Mouse (Mus musculus) MEL (cell line): Measurements from ENCODE around the gene Eri3. TPM values are rescaled to one million over a fixed set of nuclear protein-coding genes. Genes with fewer than 3 reads are reported as not detected.

Source experiments
- DNase-seq: peaks from one replicate; pipeline ENCODE4 v3.0.0; 2011; ENCODE audit warnings: low read depth, low spot score
- H3K27ac ChIP-seq: 2 replicates; pipeline ENCODE4 v1.5.1; 2012; ENCODE audit warnings: low read depth, mild to moderate bottlenecking, control low read depth, low read length, moderate library complexity; ENCODE audit not compliant: control insufficient read depth
- H3K27me3 ChIP-seq, 2 experiments: fragments of 150-350 bp in 1 of 2; sonication (generic) in 1 of 2; 2 replicates each; pipeline ENCODE4 v1.6.1; 2012; ENCODE audit warnings: low read length in 2 of 2, mild to moderate bottlenecking in 2 of 2, improper control_type of control experiment in 1 of 2, moderate library complexity in 1 of 2; ENCODE audit not compliant: insufficient read depth in 2 of 2, control insufficient read depth in 1 of 2
- H3K36me3 ChIP-seq, 2 experiments: 2 replicates each; pipeline ENCODE4 v1.6.1; 2012 to 2014; ENCODE audit warnings: low read length in 2 of 2, improper control_type of control experiment in 1 of 2, inconsistent platforms in 1 of 2, mild to moderate bottlenecking in 1 of 2; ENCODE audit not compliant: insufficient read depth in 2 of 2, control insufficient read depth in 1 of 2
- H3K4me1 ChIP-seq, 2 experiments: fragments of 150-350 bp in 1 of 2; sonication (generic) in 1 of 2; 2 replicates each; pipeline ENCODE4 v1.6.1; 2012; ENCODE audit warnings: low read length in 2 of 2, improper control_type of control experiment in 1 of 2, mild to moderate bottlenecking in 1 of 2; ENCODE audit not compliant: insufficient read depth in 2 of 2, control insufficient read depth in 1 of 2
- H3K4me3 ChIP-seq, 2 experiments: fragments of 150-350 bp in 1 of 2; sonication (generic) in 1 of 2; 2 replicates each; pipeline ENCODE4 v1.5.1; 2012; ENCODE audit warnings: low read depth in 2 of 2, low read length in 2 of 2, mild to moderate bottlenecking in 2 of 2, moderate library complexity in 2 of 2, control low read depth in 1 of 2, improper control_type of control experiment in 1 of 2; ENCODE audit not compliant: control insufficient read depth in 1 of 2, insufficient read depth in 1 of 2
- H3K79me2 ChIP-seq: 2 replicates; pipeline ENCODE4 v1.6.1; 2012; ENCODE audit warnings: mild to moderate bottlenecking, low read length, moderate library complexity; ENCODE audit not compliant: control insufficient read depth, poor library complexity, insufficient read depth
- H3K9ac ChIP-seq: 2 replicates; pipeline ENCODE4 v1.6.1; 2012; ENCODE audit warnings: low read depth, mild to moderate bottlenecking, control low read depth, low read length, moderate library complexity; ENCODE audit not compliant: control insufficient read depth, poor library complexity, severe bottlenecking
- H3K9me3 ChIP-seq: fragments of 150-350 bp; sonication (generic); replicated peaks from 2 replicates; pipeline ENCODE4 v1.6.1; 2012; ENCODE audit warnings: mild to moderate bottlenecking, low read length, improper control_type of control experiment, moderate library complexity; ENCODE audit not compliant: insufficient read depth
- BHLHE40 ChIP-seq: IDR thresholded peaks from 2 replicates; pipeline ENCODE4 v1.6.1; 2012; ENCODE audit warnings: low read depth, mild to moderate bottlenecking, inconsistent platforms, low read length, improper control_type of control experiment, borderline replicate concordance
- CHD2 ChIP-seq: IDR thresholded peaks from 2 replicates; pipeline ENCODE4 v1.6.1; 2011; ENCODE audit warnings: low read length, improper control_type of control experiment
- E2F4 ChIP-seq: IDR thresholded peaks from 2 replicates; pipeline ENCODE4 v1.6.1; 2011; ENCODE audit warnings: low read depth, low read length, improper control_type of control experiment, borderline replicate concordance
- EP300 ChIP-seq, 2 experiments: IDR thresholded peaks; 2 replicates each; pipeline ENCODE4 v1.6.1; 2011; ENCODE audit warnings: improper control_type of control experiment in 2 of 2, low read length in 2 of 2, low read depth in 1 of 2, mild to moderate bottlenecking in 1 of 2
- ETS1 ChIP-seq: IDR thresholded peaks from 2 replicates; pipeline ENCODE4 v1.6.1; 2012; ENCODE audit warnings: low read depth, mild to moderate bottlenecking, inconsistent platforms, low read length, improper control_type of control experiment, moderate library complexity
- GABPA ChIP-seq: IDR thresholded peaks from 2 replicates; pipeline ENCODE4 v1.6.1; 2012; ENCODE audit warnings: low read depth, mild to moderate bottlenecking, inconsistent platforms, low read length, improper control_type of control experiment, moderate library complexity
- GATA1 ChIP-seq: IDR thresholded peaks from 2 replicates; pipeline ENCODE4 v1.6.1; 2011; ENCODE audit warnings: low read depth, low read length, improper control_type of control experiment
- HCFC1 ChIP-seq: IDR thresholded peaks from 2 replicates; pipeline ENCODE4 v1.6.1; 2012; ENCODE audit warnings: low read depth, mild to moderate bottlenecking, inconsistent platforms, low read length, improper control_type of control experiment, moderate library complexity
- KAT2A ChIP-seq: conservative IDR thresholded peaks from 2 replicates; pipeline ENCODE4 v1.6.1; 2012; ENCODE audit warnings: low read depth, low read length, improper control_type of control experiment, inconsistent platforms
- MAX ChIP-seq: IDR thresholded peaks from 2 replicates; pipeline ENCODE4 v1.6.1; 2011; ENCODE audit warnings: low read length, improper control_type of control experiment
- MXI1 ChIP-seq: IDR thresholded peaks from 2 replicates; pipeline ENCODE4 v1.6.1; 2011; ENCODE audit warnings: mild to moderate bottlenecking, low read depth, low read length, improper control_type of control experiment
- MYB ChIP-seq: IDR thresholded peaks from 2 replicates; pipeline ENCODE4 v1.6.1; 2011; ENCODE audit warnings: mild to moderate bottlenecking, low read depth, low read length, improper control_type of control experiment
- NELFE ChIP-seq: IDR thresholded peaks from 2 replicates; pipeline ENCODE4 v1.6.1; 2011; ENCODE audit warnings: low read depth, low read length, improper control_type of control experiment
- POLR2A ChIP-seq, 2 experiments: IDR thresholded peaks; 2 replicates each; pipeline ENCODE4 v1.6.1; 2011 to 2012; ENCODE audit warnings: low read length in 2 of 2, mild to moderate bottlenecking in 2 of 2, control low read depth in 1 of 2, improper control_type of control experiment in 1 of 2, low read depth in 1 of 2, moderate library complexity in 1 of 2; ENCODE audit not compliant: control insufficient read depth in 1 of 2, insufficient read depth in 1 of 2, poor library complexity in 1 of 2
- POLR2AphosphoS2 ChIP-seq: IDR thresholded peaks from 2 replicates; pipeline ENCODE4 v1.6.1; 2011; ENCODE audit warnings: low read length, improper control_type of control experiment
- RCOR1 ChIP-seq: IDR thresholded peaks from 2 replicates; pipeline ENCODE4 v1.6.1; 2012; ENCODE audit warnings: low read depth, mild to moderate bottlenecking, inconsistent platforms, low read length, improper control_type of control experiment
- SIN3A ChIP-seq: IDR thresholded peaks from 2 replicates; pipeline ENCODE4 v1.6.1; 2012; ENCODE audit warnings: low read length, improper control_type of control experiment, inconsistent platforms
- TBP ChIP-seq: IDR thresholded peaks from 2 replicates; pipeline ENCODE4 v1.8.0; 2011; ENCODE audit warnings: low read depth, low read length, improper control_type of control experiment
- USF2 ChIP-seq, 2 experiments: IDR thresholded peaks; 2 replicates each; pipeline ENCODE4 v1.6.1; 2011 to 2012; ENCODE audit warnings: improper control_type of control experiment in 2 of 2, low read length in 2 of 2, borderline replicate concordance in 1 of 2, inconsistent platforms in 1 of 2, low read depth in 1 of 2, mild to moderate bottlenecking in 1 of 2; ENCODE audit not compliant: insufficient read depth in 1 of 2
- ZC3H11A ChIP-seq: IDR thresholded peaks from 2 replicates; pipeline ENCODE4 v1.6.1; 2012; ENCODE audit warnings: low read depth, mild to moderate bottlenecking, inconsistent platforms, low read length, improper control_type of control experiment
- ZMIZ1 ChIP-seq: IDR thresholded peaks from 2 replicates; pipeline ENCODE4 v1.6.1; 2012; ENCODE audit warnings: low read depth, mild to moderate bottlenecking, inconsistent platforms, low read length, improper control_type of control experiment, moderate library complexity
- ZNF384 ChIP-seq: IDR thresholded peaks from 2 replicates; pipeline ENCODE4 v1.6.1; 2012; ENCODE audit warnings: low read depth, mild to moderate bottlenecking, inconsistent platforms, low read length, improper control_type of control experiment
- polyA plus RNA-seq, 2 experiments: library from polyadenylated mRNA; stranded (reverse) in 1 of 2; unstranded in 1 of 2; fragments of >175 nt in 1 of 2; fragments of >200 nt in 1 of 2; gene quantifications; 2 replicates each; pipeline versions ENCODE4 v1.2.1 to v1.2.4; 2012; ENCODE audit warnings: low replicate concordance in 2 of 2, low read depth in 1 of 2; ENCODE audit not compliant: insufficient read length in 2 of 2, insufficient read depth in 1 of 2, missing spikeins in 1 of 2
- total RNA-seq: library from RNA; depleted of rRNA; stranded (reverse); fragments of 300-350 nt; gene quantifications from 2 replicates; pipeline ENCODE4 v1.2.3, GENCODE M21; 2012

Gene Eri3
- total and polyA plus RNA-seq, 3 experiments = 36.7 to 63.9 TPM; not detected in 1

GRCm38 (mm10) chr4:117646496-117646895 lies 96.3 kb downstream of the Eri3 start:
- Histone ChIP-seq H3K4me3 (no peak overlapping the region), H3K27ac (no peak overlapping the region), H3K9me3 (no peaks in the 10 kb centered on the region), H3K79me2 (no peaks in the 10 kb centered on the region), H3K36me3 (peaks cover 0 to 17% of the 10 kb centered on the region in 2 experiments; a peak in 2 of 4 replicates), H3K4me1 (peaks cover 9 to 26% of the 10 kb centered on the region in 2 experiments), H3K9ac (no peak overlapping the region), H3K27me3 (no peaks in the 10 kb centered on the region)
- 0 out of 2 replicates have a peak, but pooled peaks have one; percentile 26 for TF ChIP-seq MAX
- TF ChIP-seq BHLHE40 = no peak
- TF ChIP-seq SIN3A = 0 out of 2 replicates have a peak, but pooled peaks have one; percentile 35
- 0 out of 4 replicates have a peak, but pooled peaks of 1 of the 2 experiments have one; percentile 23 for TF ChIP-seq EP300 (IDR thresholded peaks at IDR 0.05; ENCODE audit: low read depth in 1 of 2, low read length in 2 of 2)
- peak; percentile 49 for TF ChIP-seq MXI1
- no peak for TF ChIP-seq KAT2A
- peak; percentile 64 for TF ChIP-seq GATA1
- TF ChIP-seq GABPA = no peak
- TF ChIP-seq TBP = no peak
- TF ChIP-seq USF2 (IDR thresholded peaks at IDR 0.05; ENCODE audit: borderline replicate concordance in 1 of 2, insufficient read depth in 1 of 2, low read depth in 1 of 2, low read length in 2 of 2) = no peak
- TF ChIP-seq CHD2 = no peak
- no peak for TF ChIP-seq HCFC1
- TF ChIP-seq ZC3H11A = no peak
- TF ChIP-seq POLR2AphosphoS2 = no peak
- TF ChIP-seq ETS1 = 0 out of 2 replicates have a peak, but pooled peaks have one; percentile 20
- no peak for TF ChIP-seq POLR2A (IDR thresholded peaks at IDR 0.05; ENCODE audit: control insufficient read depth in 1 of 2, insufficient read depth in 1 of 2, low read depth in 1 of 2, low read length in 2 of 2, poor library complexity in 1 of 2)
- TF ChIP-seq ZMIZ1 = no peak
- no peak for TF ChIP-seq ZNF384
- peak; percentile 61 for DNase-seq

GRCm38 (mm10) chr4:117646926-117647755 lies 97.0 kb downstream of the Eri3 start:
- peaks cover 7 to 20% of the 10 kb centered on the region in 2 experiments for H3K4me1 ChIP-seq
- no peak for TF ChIP-seq EP300 (IDR thresholded peaks at IDR 0.05; ENCODE audit: low read depth in 1 of 2, low read length in 2 of 2)
- TF ChIP-seq ZC3H11A = no peak
- no peak for TF ChIP-seq RCOR1
- TF ChIP-seq MYB = no peak
- TF ChIP-seq NELFE = no peak
- TF ChIP-seq E2F4 = no peak
- TF ChIP-seq CHD2 = no peak
- no peaks in the 10 kb centered on the region for H3K27me3 ChIP-seq

More at GRCm38 (mm10) chr4:117646926-117647755, 97.0 kb downstream of the Eri3 start:
- H3K9me3 ChIP-seq = no peaks in the 10 kb centered on the region
- H3K4me3 ChIP-seq = no peak overlapping the region
- no peaks in the 10 kb centered on the region for H3K79me2 ChIP-seq
- H3K9ac ChIP-seq = no peak overlapping the region
- no peak for DNase-seq
- peaks cover 0 to 13% of the 10 kb centered on the region in 2 experiments; a peak in 2 of 4 replicates for H3K36me3 ChIP-seq
- H3K27ac ChIP-seq = no peak overlapping the region
